Mouse (Mus musculus) gastrocnemius, postnatal 10 days (tissue): ENCODE data around the gene St8sia1. TPM values are rescaled to one million over a fixed set of nuclear protein-coding genes. Genes with fewer than 3 reads are reported as not detected.
A peak's percentile ranks its signal among the peaks of the same experiment; 100 is the strongest.
"Not testable (repeated sequence)": the region's sequence is repeated elsewhere in the genome, so short reads cannot be mapped to it uniquely, and the experiment has no call there.

ENCODE experiments used
- DNase-seq: peaks from one replicate; pipeline ENCODE4 v3.0.0; 2021; ENCODE audit warnings: mixed read lengths
- long read RNA-seq, 2 experiments: library from polyadenylated mRNA; stranded (forward); transcript quantifications; one replicate each; pipeline ENCODE4 v2.0.0; 2021
- total RNA-seq, 2 experiments: library from RNA; stranded (reverse); gene quantifications; 2 replicates each; pipeline ENCODE4 v1.2.3; 2021

Gene St8sia1
- under 1 TPM; 0.27 to 0.42 TPM for total RNA-seq
- long read RNA-seq, experiment 1 = 0 reads
- long read RNA-seq, experiment 2 = 0 reads

DNA sequence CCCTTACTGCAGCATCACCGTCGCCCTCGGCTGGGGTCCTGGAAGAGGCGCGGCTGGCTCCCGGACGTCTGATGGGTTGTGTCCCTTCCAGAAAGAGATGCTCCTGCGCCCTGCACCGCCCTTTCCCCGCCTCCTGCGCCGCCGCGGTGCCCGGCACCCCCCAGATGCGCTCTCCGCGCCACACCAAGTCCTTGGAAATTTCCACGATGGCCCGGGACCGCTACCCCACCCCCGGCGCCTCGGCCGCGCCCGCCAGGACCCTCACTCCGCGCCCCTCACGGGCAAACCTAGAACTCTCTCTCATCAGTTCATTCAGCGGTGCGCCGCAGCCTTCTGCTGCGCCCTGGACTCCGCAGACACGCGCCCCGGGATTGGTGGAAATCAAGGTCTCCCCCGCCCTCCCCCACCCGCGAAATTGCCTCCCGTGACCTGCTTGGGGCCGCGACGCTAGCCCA lies at the start of gene St8sia1:
Gene St8sia1, minus strand, starts transcription at position 377 of the 455 bp plus-strand sequence.
- DNase-seq = peak; percentile 12

DNA sequence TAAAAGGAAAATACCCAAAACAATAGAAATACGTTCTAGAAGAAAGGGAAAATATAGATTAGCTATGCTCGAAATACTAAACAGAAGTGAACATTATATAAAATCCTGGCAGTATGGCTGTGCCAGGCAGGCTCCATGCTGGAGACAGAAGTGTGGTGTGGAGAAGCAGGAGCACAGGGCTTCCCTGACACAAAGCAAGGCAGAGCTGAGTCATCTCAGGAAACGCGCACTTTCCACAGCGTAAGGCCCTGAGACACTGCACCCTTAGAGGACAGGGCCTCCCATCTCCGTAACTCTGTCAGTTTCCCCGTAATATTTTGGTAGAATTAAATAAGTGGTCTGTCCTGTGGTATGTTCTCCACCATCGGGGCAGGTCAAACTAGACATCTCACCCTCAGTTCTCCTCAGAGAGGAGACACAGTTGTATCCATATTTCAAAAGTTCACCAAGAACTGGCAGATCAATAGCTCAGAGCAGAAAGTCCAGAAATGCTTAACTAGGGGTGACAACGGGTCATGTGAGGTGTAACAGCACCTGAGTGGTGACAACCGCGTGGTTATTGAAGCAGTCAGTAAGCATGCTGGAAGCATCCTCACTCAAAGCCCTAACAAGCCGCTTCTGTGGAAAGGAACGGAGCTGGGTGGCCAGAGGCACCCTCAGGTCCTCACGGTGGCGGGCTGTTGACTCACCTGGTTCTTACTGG lies 48.4 kb upstream of the St8sia1 start:
- no peak for DNase-seq

DNA sequence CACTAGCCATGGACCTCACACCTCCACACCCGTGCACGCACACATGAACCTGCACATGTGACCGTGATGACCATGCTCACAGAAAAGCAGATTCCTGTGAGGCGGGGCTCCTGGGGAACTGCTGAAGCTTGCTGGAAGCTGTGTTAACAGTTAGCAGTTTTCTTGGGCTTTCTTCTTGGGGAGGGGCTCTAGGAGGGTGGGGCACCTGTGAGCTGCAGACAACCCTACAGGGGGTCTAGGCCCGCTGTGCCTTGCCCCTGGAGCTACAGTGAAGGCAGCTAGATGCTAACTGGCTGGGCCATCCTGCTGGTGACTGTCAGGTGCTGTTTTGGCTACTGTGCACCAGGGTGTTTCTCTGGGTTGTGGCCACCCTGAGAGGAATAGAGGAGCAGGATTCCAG lies 44.6 kb upstream of the St8sia1 start:
- DNase-seq = no peak

- not testable (repeated sequence) for DNase-seq
These were observed 41.0 kb upstream of the St8sia1 start for GRCm38 (mm10) chr6:143005209-143005608.

DNA sequence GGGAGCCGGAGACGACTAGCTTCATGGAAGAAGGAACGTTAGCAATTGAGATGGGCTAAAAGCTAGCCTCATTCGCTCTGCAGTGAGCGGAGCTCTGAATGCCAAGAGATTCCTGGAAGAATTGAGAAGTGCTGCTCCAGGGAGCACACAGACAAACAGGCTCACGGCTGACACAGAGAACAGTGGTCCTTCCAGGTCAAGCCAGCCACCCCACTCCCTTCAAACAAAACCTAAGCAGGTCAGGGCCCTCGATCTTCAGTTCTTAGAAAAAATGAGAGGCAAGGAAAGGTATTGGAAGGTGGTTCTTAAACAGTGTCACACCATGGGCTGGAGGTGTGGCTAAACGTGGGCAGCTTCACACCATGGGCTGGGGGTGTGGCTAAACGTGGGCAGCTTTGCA lies 40.5 kb upstream of the St8sia1 start:
- no peak for DNase-seq

- DNase-seq = no peak
These were observed 34.2 kb upstream of the St8sia1 start for GRCm38 (mm10) chr6:142998221-142998999.

- DNase-seq = no peak
These were observed 32.6 kb upstream of the St8sia1 start for GRCm38 (mm10) chr6:142996887-142997286.

DNA sequence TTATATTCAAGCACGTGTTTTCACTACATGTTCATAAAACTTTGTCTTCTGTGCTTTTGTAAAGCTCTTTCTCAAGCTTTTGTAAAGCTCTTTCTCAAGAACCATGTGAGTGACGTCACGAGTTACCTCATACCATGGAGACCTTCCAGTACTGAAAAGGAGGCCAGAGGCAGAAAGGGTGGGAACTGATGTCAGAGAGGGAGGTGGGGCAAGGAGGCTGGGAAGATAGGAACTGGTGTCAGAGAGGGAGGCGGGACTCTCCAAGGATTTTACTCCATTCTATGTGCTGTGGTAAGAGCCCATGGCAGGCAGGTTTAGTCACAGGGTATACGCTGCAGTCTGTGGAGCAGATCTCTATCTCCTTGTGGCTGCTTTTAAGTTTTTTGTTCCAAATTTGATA lies 31.3 kb upstream of the St8sia1 start:
- DNase-seq = no peak

- no peak for DNase-seq
These were observed 30.6 kb upstream of the St8sia1 start for GRCm38 (mm10) chr6:142994821-142995220.

DNA sequence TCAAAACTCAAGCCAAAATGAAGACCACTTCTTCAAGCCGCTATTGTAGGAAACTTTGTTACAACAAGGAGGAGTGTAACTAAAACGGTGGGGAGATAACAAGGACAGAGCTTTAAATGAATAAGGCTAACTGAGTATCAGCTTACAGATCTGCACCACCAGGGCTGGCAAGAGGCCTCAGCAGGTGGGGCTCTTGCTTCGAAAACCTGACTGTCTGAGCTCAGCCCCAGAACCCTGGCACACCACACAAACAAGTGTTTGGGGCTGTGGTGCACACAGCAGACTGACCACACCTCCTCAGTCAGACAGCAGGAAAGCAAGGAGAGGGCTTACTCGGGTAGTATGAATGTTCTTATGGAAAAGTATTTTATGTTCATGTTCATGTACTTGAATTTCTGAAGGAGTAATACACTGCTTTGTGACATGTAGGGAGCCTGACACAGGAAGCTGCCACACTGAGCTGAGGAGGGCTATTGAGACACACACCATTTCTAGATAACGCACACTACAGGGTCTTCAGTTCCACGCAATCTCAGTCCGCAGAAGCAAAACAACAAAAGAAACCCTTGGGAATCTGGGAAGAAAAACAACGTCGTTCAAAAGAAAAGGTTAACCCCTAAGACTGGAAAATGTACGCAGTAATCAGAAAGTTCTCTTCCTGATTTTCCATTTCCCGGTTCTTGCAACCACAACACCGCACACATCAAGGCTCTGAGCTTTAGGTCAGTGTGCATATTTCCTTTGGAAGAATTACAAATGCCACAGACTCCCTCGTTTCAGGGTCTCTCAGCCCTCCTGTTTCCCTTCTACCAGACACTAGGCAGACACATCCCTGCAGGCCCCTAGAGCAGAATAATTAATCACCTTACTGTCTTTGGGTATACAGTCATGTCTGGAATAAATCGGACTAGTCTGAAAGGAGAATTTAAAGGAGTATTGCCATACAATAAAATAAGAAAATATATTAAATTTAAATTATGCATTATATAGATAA lies 29.8 kb upstream of the St8sia1 start:
- no peak for DNase-seq

GRCm38 (mm10) chr6:142992971-142993370 lies 28.7 kb upstream of the St8sia1 start:
- DNase-seq = no peak

DNA sequence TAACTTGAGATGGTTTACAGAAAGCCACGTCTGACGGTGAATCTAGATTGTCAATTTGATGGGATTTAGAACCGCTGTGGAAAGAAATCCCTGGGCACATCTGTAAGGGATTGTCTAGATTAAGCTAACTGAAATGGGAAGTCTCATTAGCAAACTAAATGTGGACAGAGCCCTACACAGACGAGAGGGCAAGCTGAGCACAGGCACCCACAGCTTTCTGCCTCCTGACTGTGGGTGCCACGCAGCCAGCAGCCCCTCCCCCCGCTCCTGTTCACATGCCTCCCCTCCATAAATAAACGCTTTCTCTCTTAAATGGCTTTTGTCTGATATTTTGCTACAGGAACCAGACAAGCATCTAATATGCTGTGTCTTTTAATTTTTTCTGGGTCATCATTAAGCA lies 27.8 kb upstream of the St8sia1 start:
- no peak for DNase-seq

GRCm38 (mm10) chr6:142991391-142992059 lies 27.3 kb upstream of the St8sia1 start:
- DNase-seq = no peak

DNA sequence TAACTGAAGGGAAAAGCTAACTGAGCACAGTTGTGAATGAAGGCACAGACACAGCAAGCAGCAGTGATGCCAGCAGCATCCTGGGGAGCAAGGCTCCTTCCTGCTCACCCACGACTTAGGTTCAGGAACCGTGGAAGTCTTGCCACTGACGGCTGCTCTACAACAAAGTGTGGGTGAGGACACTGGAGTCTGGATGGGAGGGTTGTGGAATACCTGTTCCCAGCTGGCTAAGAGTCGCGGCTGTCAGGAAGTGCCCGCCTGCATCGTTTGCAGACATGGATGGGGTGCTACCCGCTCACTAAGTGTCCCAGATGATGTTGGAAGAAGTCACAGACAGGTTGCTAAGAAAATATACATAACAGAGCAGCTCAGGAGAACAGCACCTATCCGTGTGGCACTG lies 26.3 kb upstream of the St8sia1 start:
- no peak for DNase-seq

- no peak for DNase-seq
These were observed 25.2 kb upstream of the St8sia1 start for GRCm38 (mm10) chr6:142989495-142989894.

- peak; percentile 78 for DNase-seq
These were observed 24.5 kb upstream of the St8sia1 start for GRCm38 (mm10) chr6:142988753-142989152.

DNA sequence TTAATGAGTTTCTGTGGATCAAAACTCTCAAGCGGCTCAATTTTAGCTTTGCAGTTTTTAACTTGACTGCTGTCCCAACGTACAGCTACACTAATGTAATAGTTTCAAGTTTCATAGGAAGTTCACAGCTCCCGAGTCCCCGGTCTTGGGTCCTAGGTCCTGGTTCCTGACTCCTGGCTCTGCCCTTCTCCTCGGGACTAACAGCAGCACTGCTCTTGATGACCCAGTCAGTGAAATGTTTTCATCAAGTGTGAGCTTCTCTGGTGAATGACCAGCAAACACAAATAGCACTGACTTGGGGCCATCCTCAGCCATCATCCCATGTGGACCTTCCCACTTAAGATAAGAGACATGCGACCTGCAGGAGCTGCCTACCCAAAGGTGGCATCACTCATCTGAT lies 24.0 kb upstream of the St8sia1 start:
- no peak for DNase-seq

- DNase-seq = no peak
These were observed 23.4 kb upstream of the St8sia1 start for GRCm38 (mm10) chr6:142987616-142988015.

- not testable (repeated sequence) for DNase-seq
These were observed 22.5 kb upstream of the St8sia1 start for GRCm38 (mm10) chr6:142986706-142987105.

DNA sequence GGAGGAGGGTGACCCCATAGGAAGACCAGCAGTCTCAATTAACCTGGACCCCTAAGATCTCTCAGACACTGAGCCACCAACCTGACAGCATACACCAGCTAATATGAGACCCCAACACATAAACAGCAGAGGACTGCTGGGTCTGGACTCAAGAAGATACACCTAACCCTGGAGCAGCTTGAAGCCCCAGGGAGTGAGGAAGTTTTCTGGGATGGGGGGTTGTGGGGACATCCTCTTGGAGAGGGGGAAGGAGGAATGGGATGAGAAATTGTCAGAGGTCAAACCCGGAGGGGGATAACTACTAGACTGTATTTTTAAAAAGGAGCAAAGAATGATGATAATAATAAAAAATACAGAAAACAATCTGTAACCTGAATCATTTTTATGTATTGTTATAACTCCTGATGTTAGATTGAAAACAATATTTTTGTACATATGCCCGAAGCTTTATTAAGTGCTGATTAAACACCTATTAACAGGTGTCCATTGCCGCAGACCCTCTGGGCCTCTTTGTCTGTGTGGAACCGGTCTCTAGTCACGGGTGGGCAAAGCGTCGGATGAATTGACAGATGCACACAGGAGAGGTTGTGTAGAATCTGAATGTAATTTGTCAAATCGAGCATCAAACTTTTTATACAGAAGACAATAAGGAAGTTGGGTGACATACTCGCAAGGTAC lies 21.4 kb upstream of the St8sia1 start:
- not testable (repeated sequence) for DNase-seq
